Mouse (Mus musculus): Measurements from ENCODE around the gene Copa. TPM values are rescaled to one million over a fixed set of nuclear protein-coding genes. Genes with fewer than 3 reads are reported as not detected.

Gene Copa
- polyA plus RNA-seq (2015; fragmentation: Nextera tagmentation; extraction: Ambion mirVana) = 201 and 203 TPM in 2 replicates

DNA sequence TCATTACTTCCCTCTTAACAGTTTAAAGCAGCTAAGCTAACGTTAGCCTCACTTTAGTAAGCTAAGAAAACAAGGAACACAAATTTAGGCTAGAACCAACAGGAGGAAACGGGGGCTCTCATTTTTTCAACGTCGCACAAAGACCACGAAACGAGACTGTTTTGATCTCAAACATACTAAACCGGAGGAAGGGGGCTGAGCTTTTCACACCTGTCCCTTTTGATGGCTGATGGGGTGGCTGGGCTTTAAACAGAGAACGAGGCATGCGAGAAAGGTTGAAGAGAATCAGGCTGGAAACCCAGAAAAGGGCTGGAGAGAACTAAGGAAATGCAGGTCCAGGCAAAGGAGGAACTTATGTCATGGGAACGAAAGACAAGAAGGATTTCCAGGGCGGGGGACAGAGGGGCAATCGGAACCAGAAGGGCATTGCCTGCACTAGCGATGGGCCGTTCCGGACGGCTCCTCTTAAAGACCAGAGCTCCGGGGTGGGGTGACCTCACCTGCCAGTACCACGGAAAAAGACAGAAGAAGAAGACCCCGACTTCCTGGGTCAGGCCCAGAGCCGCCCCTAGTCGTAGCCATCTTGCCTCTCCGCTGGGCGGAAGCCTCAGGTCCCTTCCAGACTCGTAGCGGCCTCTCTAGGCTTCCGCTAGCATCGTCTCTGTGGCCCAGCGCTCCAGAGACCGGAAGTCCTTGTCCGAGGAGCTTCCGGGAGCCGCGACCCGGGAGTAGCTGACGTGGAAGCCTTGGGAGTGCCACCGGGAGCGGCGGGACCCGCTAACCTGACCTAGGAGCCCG lies at the start of gene Copa, which contains the start of gene Ncstn:
Gene Copa (plus strand): TSS at position 429 of the 798 bp plus-strand sequence.
Gene Ncstn (minus strand): TSS at position 695 of the 798 bp plus-strand sequence.
- Histone ChIP-seq H3K9me3 (no peaks in the 10 kb centered on the region), H3K27ac (peak within 1 kb of the TSS; percentile 82), H3K36me3 (no peaks in the 10 kb centered on the region), H3K4me1 (replicated peaks) (peaks cover 11% of the 10 kb centered on the region), H3K4me3 (replicated peaks) (peak within 1 kb of the TSS; percentile 78), H3K9ac (peak within 1 kb of the TSS; percentile 85), H3K4me2 (replicated peaks) (peak within 1 kb of the TSS; percentile 51), H3K27me3 (replicated peaks) (no peaks in the 10 kb centered on the region)
- 0% methylated on average over 40 of the region's 40 CpGs for WGBS
- ATAC-seq = peak; percentile 98

DNA sequence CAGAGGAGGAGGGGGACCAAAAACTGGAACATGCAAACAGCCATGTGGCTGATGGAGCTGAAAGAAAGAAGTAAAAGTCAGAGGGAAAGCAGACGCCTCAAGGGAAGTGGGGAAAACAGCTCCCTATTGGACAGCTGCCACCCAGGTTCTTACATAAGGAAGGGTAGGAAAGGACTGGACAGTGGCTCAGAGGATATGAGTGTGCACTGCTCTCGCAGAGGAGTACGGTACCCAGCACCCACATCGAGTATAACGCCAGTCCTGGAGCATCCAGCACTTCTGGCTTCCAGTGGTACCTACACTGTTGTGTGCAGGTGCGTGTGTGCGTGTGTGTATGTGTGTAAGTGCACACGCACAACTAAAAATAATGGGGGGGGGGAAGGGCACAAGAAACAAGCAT lies 35.9 kb upstream of the Copa start:
- no peak overlapping the region for H3K4me2 ChIP-seq (replicated peaks)
- H3K4me1 ChIP-seq (replicated peaks) = no peaks in the 10 kb centered on the region
- H3K4me3 ChIP-seq (replicated peaks) = no peak overlapping the region
- ATAC-seq = 0 out of 2 replicates have a peak, but pooled peaks have one; percentile 9
- H3K36me3 ChIP-seq = no peaks in the 10 kb centered on the region
- WGBS = 71% methylated on average over 8 of the region's 8 CpGs
- 0 out of 2 replicates have a peak, but pooled peaks cover 2% of the 10 kb centered on the region for H3K27me3 ChIP-seq (replicated peaks)
- H3K27ac ChIP-seq = no peak overlapping the region
- H3K9ac ChIP-seq = no peak overlapping the region
- H3K9me3 ChIP-seq = no peaks in the 10 kb centered on the region

DNA sequence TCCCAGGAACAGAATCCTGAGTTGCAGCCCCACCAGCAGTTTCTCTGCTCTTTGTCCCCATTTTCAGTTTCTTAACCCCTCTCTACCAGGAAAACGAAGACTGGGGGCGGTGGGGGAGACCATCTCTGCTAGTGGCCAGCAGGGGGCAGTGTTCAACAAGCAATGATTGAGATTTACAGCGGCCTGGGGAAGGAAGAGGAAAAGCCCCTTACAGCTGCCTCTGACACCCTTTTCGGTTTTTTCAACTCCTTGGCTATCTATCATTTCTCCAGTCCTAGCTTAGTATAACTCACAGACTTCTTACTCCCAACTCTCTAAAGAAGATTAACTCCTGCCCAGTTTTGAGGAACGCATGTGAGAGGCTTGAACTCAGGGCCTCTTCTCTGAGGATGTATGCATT lies 35.4 kb upstream of the Copa start:
- ATAC-seq = peak; percentile 75
- WGBS = 11% methylated on average over 5 of the region's 5 CpGs
- Histone ChIP-seq H3K9me3 (no peaks in the 10 kb centered on the region), H3K4me1 (replicated peaks) (no peaks in the 10 kb centered on the region), H3K4me3 (replicated peaks) (no peak overlapping the region), H3K36me3 (no peaks in the 10 kb centered on the region), H3K27me3 (replicated peaks) (0 out of 2 replicates have a peak, but pooled peaks cover 2% of the 10 kb centered on the region), H3K9ac (no peak overlapping the region), H3K27ac (no peak overlapping the region), H3K4me2 (replicated peaks) (no peak overlapping the region)

DNA sequence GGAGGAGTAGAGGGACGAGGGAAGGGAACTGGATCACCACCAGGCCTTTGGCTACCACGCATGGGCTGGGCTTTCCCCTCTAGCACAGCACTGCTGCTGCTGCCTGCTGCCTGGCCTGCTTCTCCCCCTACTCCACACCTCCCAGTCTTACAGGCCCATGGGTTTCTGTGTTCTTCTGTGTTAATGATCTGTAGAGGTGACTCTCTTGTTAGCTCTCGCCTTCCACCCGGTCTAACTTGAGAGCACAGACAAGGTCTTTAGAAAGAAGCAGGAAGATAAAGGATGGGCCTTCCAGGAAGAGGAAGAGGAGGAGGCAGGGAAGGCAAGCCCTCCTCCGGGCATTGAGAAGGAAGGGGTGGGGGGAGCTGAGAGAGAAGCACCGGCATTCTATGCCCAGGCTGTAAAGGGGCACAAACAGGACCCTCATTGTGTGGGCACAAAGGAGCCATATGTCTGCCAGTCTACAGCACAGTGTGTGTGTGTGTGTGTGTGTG lies 34.0 kb upstream of the Copa start:
- ATAC-seq = peak; percentile 34; the same call in 1 of the 2 replicates
- peaks cover 11% of the 10 kb centered on the region for H3K27me3 ChIP-seq (replicated peaks)
- H3K27ac ChIP-seq = no peak overlapping the region
- H3K9me3 ChIP-seq = no peaks in the 10 kb centered on the region
- H3K4me1 ChIP-seq (replicated peaks) = peaks cover 6% of the 10 kb centered on the region
- H3K4me3 ChIP-seq (replicated peaks) = no peak overlapping the region
- H3K4me2 ChIP-seq (replicated peaks) = peak overlapping the region; percentile 21
- H3K36me3 ChIP-seq = no peaks in the 10 kb centered on the region
- 29% methylated on average over 6 of the region's 6 CpGs for WGBS
- H3K9ac ChIP-seq = peak overlapping the region; percentile 11; the same call in 1 of the 2 replicates

DNA sequence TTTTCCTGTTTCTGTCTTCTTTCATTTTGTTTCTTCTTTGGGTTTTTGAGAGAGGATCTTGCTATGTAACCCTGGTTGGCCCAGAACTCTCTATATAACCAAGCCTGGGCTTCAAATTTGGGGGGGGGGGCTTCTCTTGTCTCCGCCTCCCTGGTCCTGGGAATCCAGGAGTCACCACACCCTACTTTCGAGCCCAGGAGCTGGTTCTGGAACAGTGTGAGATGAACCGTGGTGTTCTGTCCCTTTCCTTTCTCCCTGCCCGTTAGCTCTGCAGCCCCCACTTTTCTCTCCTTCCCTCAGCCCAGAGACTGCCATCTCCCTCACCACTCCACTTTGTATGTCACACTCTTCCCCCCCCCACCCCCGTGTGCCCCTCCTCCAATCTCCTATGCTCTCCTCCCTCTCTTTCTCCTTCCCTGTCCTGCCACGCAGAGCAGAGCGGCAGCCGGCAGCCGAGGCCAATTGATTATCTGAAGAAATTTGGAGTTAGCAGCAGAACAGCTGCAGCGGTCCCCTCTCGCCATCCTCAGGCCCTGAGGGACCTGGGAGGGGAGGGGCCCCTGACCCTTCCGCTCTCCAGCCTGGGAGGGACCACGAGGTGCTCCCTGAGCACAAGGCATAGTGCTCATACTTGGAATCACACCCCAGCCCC lies 33.1 kb upstream of the Copa start:
- Histone ChIP-seq H3K27ac (no peak overlapping the region), H3K36me3 (no peaks in the 10 kb centered on the region), H3K4me1 (replicated peaks) (peaks cover 13% of the 10 kb centered on the region), H3K4me3 (replicated peaks) (no peak overlapping the region), H3K9ac (no peak overlapping the region), H3K4me2 (replicated peaks) (no peak overlapping the region), H3K9me3 (no peaks in the 10 kb centered on the region), H3K27me3 (replicated peaks) (peaks cover 21% of the 10 kb centered on the region)
- 38% methylated on average over 13 of the region's 13 CpGs for WGBS
- ATAC-seq = no peak

DNA sequence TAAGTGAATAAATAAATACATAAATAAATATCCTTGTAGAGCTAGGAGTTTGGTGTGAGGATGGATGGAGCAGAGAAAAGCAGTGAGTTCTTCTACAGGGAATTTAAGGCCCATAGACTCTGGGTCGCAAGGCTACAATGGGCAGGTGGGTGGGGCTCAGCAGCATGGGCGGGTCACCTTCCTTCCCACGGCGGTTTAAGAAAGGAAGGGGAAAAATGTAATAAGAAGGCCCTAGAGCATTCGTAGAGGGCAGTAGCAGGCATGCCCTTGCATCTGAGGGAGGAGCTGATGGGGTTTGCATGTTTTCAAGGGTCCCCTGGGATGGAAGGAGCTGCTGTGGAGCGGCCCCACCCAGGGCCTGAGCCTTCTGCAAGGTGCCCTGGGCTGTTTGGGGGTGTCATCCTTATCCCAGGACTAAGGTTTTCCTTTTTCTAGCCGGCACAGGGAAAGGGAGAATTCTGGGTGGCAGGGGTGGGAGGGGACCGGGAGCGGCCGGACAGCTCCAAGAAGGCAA lies 29.5 kb upstream of the Copa start:
- 11% methylated on average over 10 of the region's 10 CpGs for WGBS
- Histone ChIP-seq H3K4me1 (replicated peaks) (peaks cover 16% of the 10 kb centered on the region), H3K9ac (no peak overlapping the region), H3K36me3 (no peaks in the 10 kb centered on the region), H3K27ac (no peak overlapping the region), H3K27me3 (replicated peaks) (peaks cover 34% of the 10 kb centered on the region), H3K9me3 (no peaks in the 10 kb centered on the region), H3K4me2 (replicated peaks) (peak overlapping the region; percentile 33; the same call in 1 of the 2 replicates), H3K4me3 (replicated peaks) (no peak overlapping the region)
- no peak for ATAC-seq

DNA sequence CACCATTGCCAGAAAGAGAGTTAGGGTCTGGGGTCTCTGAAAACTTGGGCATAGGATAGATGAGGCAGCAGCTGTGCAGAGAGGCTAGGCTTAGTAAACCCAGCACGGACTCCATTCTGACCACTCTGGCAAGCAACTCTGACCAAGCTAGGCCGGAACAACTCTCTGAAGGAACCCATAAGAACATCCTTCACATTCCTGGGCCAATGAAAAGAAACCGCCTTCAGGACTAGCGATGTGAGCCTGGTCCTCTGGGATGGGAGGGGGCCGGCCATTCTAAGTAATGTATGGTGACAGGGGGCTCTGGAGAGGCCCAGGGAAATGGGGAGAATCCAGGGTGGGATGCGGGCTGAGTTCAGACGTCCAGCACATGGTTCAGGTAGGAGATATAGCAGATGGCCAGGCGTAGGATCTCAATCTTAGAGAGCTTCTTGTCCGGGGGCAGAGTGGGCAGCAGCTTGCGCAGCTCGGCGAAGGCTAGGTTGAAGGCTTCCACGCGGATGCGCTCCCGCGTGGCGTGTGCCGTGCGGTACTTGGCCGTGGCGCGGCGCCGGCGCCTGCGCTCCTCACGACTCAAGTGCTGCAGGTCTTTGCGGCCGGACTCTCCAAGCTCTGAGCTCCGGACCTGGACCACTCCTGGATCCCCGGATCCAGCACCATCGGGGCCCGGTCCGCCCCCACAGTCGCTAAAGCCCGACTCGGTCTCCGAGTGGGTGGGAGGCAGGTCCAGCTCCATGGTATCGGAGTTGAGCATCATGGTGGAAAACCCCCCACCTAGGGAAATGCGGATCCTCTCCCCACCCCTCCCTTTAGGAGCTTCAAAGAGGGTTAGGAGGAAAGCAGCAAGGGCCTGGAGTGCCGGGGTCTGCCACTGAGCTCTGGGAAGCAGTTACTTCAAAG lies 28.5 kb upstream of the Copa start:
- H3K4me3 ChIP-seq (replicated peaks) = peak overlapping the region; percentile 30
- no peaks in the 10 kb centered on the region for H3K9me3 ChIP-seq
- H3K4me2 ChIP-seq (replicated peaks) = peak overlapping the region; percentile 65
- peaks cover 34% of the 10 kb centered on the region for H3K27me3 ChIP-seq (replicated peaks)
- no peaks in the 10 kb centered on the region for H3K36me3 ChIP-seq
- H3K27ac ChIP-seq = no peak overlapping the region
- 11% methylated on average over 42 of the region's 42 CpGs for WGBS
- peaks cover 16% of the 10 kb centered on the region for H3K4me1 ChIP-seq (replicated peaks)
- no peak; the same call in 1 of the 2 replicates for ATAC-seq
- H3K9ac ChIP-seq = peak overlapping the region; percentile 37

DNA sequence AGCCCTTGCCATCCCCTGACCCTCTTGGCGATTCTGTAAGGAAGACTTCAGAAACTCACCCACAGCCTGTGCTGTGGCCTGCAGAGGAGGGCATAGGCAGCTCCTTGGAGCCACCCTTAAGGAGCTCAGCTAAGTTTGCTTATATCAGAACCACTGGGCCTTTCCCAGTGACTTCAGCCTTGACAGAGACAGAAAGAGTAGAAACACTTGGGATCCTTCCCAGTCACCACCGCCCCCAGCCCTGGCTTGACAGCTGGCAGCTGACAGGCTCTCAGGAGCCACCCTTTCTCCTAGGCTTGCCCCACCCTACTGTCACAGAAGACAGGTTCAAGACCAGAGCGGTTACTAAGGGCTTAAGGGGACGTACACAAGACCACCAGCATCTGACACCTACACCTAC lies 26.1 kb upstream of the Copa start:
- WGBS = 74% methylated on average over 4 of the region's 4 CpGs

DNA sequence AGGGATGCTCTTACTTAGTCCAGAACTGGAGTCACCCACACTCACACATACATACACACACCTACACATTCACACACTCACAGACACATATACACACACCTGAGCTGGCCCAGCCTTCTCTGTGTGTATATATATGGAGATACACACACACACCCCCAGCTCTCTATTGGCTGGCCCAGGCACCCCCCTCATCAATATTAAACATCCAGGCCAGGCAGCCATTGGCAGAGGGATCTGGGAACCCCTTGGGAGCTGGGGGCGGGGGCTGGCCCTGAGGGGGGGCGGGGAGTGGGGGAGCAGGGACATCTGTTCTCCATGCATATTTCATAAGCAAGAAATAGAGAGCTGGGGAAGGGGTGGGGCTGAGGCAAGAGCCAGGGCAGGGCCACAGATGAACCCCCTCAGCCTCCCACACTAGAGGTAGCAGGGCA lies 24.8 kb upstream of the Copa start, which contains the start of gene Nhlh1:
Gene Nhlh1 (minus strand): TSS at position 83 of the 431 bp plus-strand sequence.
- no peak for ATAC-seq
- H3K4me3 ChIP-seq (replicated peaks) = no peak within 1 kb of the TSS
- H3K36me3 ChIP-seq = no peaks in the 10 kb centered on the region
- no peaks in the 10 kb centered on the region for H3K9me3 ChIP-seq
- WGBS = 43% methylated on average over 2 of the region's 2 CpGs
- no peak within 1 kb of the TSS for H3K4me2 ChIP-seq (replicated peaks)
- no peak within 1 kb of the TSS for H3K27ac ChIP-seq
- peaks cover 29% of the 10 kb centered on the region for H3K4me1 ChIP-seq (replicated peaks)
- peaks cover 26% of the 10 kb centered on the region for H3K27me3 ChIP-seq (replicated peaks)
- no peak within 1 kb of the TSS for H3K9ac ChIP-seq

More for the DNA sequence above, 26.1 kb upstream of the Copa start:
- Histone ChIP-seq H3K4me3 (replicated peaks) (no peak overlapping the region), H3K9me3 (no peaks in the 10 kb centered on the region), H3K27ac (no peak overlapping the region), H3K36me3 (no peaks in the 10 kb centered on the region), H3K4me2 (replicated peaks) (no peak overlapping the region), H3K4me1 (replicated peaks) (peaks cover 17% of the 10 kb centered on the region), H3K9ac (no peak overlapping the region), H3K27me3 (replicated peaks) (peaks cover 32% of the 10 kb centered on the region)
- no peak for ATAC-seq

DNA sequence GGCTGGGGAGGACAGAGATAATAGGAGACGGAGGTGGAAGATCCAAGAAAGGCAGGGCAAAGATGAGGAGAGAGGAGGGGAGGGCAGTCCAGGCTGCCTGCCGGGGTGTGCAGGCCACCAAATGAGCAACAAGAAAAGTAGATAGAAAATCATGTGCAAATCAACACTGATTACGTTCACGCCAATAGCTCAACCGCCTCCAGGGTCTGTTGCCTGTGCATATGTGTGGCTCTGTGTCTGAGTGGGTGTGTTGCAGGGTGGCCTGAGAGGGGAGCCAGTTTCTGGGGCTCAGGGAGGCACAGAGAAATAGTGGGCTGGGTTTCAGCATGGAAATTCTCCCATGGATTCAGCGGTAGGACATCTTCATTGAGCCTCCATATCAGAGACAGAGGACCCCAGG lies 24.0 kb upstream of the Copa start:
- no peak overlapping the region for H3K9ac ChIP-seq
- no peak overlapping the region for H3K4me2 ChIP-seq (replicated peaks)
- H3K9me3 ChIP-seq = no peaks in the 10 kb centered on the region
- H3K4me1 ChIP-seq (replicated peaks) = peaks cover 24% of the 10 kb centered on the region
- 71% methylated on average over 6 of the region's 6 CpGs for WGBS
- no peaks in the 10 kb centered on the region for H3K36me3 ChIP-seq
- peaks cover 23% of the 10 kb centered on the region for H3K27me3 ChIP-seq (replicated peaks)
- ATAC-seq = no peak
- no peak overlapping the region for H3K27ac ChIP-seq
- H3K4me3 ChIP-seq (replicated peaks) = no peak overlapping the region

DNA sequence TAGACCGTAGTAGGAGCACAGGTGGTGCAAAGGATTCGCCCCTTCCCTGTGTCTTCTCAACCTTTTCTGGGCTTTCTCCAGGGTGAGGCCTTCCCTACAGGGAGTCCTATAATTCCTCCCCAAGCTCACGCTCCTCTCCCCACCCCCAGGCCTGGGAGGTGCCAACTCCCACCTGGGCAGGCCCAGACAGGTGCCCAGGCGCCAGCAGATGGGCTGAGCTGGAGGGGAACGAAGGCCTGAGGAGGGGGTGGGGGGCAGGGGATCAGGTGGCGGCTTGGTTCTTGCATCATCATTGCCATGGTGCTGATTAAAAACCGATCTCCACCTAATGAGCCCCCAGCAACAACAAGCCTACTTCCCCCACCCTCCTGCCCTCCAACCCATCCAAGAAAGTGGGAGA lies 23.5 kb upstream of the Copa start:
- no peak overlapping the region for H3K9ac ChIP-seq
- H3K4me2 ChIP-seq (replicated peaks) = no peak overlapping the region
- no peak overlapping the region for H3K4me3 ChIP-seq (replicated peaks)
- H3K27me3 ChIP-seq (replicated peaks) = peaks cover 17% of the 10 kb centered on the region
- no peak overlapping the region for H3K27ac ChIP-seq
- H3K4me1 ChIP-seq (replicated peaks) = peaks cover 25% of the 10 kb centered on the region
- H3K36me3 ChIP-seq = no peaks in the 10 kb centered on the region
- ATAC-seq = no peak
- H3K9me3 ChIP-seq = no peaks in the 10 kb centered on the region
- WGBS = 71% methylated on average over 7 of the region's 7 CpGs

Data from intestine, embryonic 15.5 days (tissue).